Mouse (Mus musculus): ENCODE measurements at regions not wholly inside any gene's neighbourhood (a gene's known extent, or its start where the extent isn't known, plus 50 kb on each side); places are given as distances from the start of the nearest gene placed in this dataset.
"Not testable (repeated sequence)": the region's sequence is repeated elsewhere in the genome, so short reads cannot be mapped to it uniquely, and the experiment has no call there.

- 92% methylated on average over 2 of the region's 2 CpGs for WGBS
- no peak overlapping the region for H3K27ac ChIP-seq (ENCODE audit: low read depth, low read length)
- H3K9me3 ChIP-seq (ENCODE audit: control insufficient read depth, low read length) = no peaks in the 10 kb centered on the region
- no peak overlapping the region for H3K4me3 ChIP-seq (ENCODE audit: low read depth, low read length)
- no peaks in the 10 kb centered on the region for H3K4me1 ChIP-seq (ENCODE audit: control insufficient read depth, insufficient read depth, low read length)
- H3K4me2 ChIP-seq = no peak overlapping the region
- H3K9ac ChIP-seq (ENCODE audit: low read length) = no peak overlapping the region
- ATAC-seq (ENCODE audit: low FRiP score) (no peak), DNase-seq (ENCODE audit: low spot score, missing footprints) (no peak)
- no peaks in the 10 kb centered on the region for H3K27me3 ChIP-seq (ENCODE audit: control insufficient read depth, insufficient read depth, low read length)
- H3K36me3 ChIP-seq (ENCODE audit: control insufficient read depth, insufficient read depth, low read length) = no peaks in the 10 kb centered on the region
These were observed 315.1 kb downstream of the Atxn7l3b start for GRCm38 (mm10) chr10:112613751-112614150.

GRCm38 (mm10) chr10:112614226-112614625 is 314.6 kb downstream of the Atxn7l3b start:
- no peak for ATAC-seq (ENCODE audit: low FRiP score)
- H3K9me3 ChIP-seq (ENCODE audit: control insufficient read depth, low read length) = no peaks in the 10 kb centered on the region
- no peaks in the 10 kb centered on the region for H3K36me3 ChIP-seq (ENCODE audit: control insufficient read depth, insufficient read depth, low read length)
- no peak overlapping the region for H3K9ac ChIP-seq (ENCODE audit: low read length)
- 81% methylated on average over 3 of the region's 3 CpGs for WGBS
- H3K4me3 ChIP-seq (ENCODE audit: low read depth, low read length) = no peak overlapping the region
- no peak for DNase-seq (ENCODE audit: low spot score, missing footprints)
- H3K27ac ChIP-seq (ENCODE audit: low read depth, low read length) = no peak overlapping the region
- no peak overlapping the region for H3K4me2 ChIP-seq
- peaks cover under 1% of the 10 kb centered on the region for H3K4me1 ChIP-seq (ENCODE audit: control insufficient read depth, insufficient read depth, low read length)
- H3K27me3 ChIP-seq (ENCODE audit: control insufficient read depth, insufficient read depth, low read length) = no peaks in the 10 kb centered on the region

GRCm38 (mm10) chr10:112619740-112620139 is 309.1 kb downstream of the Atxn7l3b start:
- ATAC-seq (ENCODE audit: low FRiP score) = peak; percentile 75
- no peak overlapping the region for H3K27ac ChIP-seq (ENCODE audit: low read depth, low read length)
- no peak for DNase-seq (ENCODE audit: low spot score, missing footprints)
- H3K4me3 ChIP-seq (ENCODE audit: low read depth, low read length) = no peak overlapping the region
- H3K4me1 ChIP-seq (ENCODE audit: control insufficient read depth, insufficient read depth, low read length) = peaks cover 7% of the 10 kb centered on the region
- no peak overlapping the region for H3K4me2 ChIP-seq
- no peaks in the 10 kb centered on the region for H3K27me3 ChIP-seq (ENCODE audit: control insufficient read depth, insufficient read depth, low read length)
- no peaks in the 10 kb centered on the region for H3K9me3 ChIP-seq (ENCODE audit: control insufficient read depth, low read length)
- no peaks in the 10 kb centered on the region for H3K36me3 ChIP-seq (ENCODE audit: control insufficient read depth, insufficient read depth, low read length)
- WGBS = 46% methylated on average over 3 of the region's 3 CpGs
- no peak overlapping the region for H3K9ac ChIP-seq (ENCODE audit: low read length)

GRCm38 (mm10) chr10:112629752-112630151 is 299.0 kb downstream of the Atxn7l3b start:
- no peak for ATAC-seq (ENCODE audit: low FRiP score)

GRCm38 (mm10) chr10:112635199-112635598 is 293.6 kb downstream of the Atxn7l3b start:
- H3K4me2 ChIP-seq = no peak overlapping the region
- ATAC-seq (ENCODE audit: low FRiP score) = no peak
- H3K27me3 ChIP-seq (ENCODE audit: control insufficient read depth, insufficient read depth, low read length) = no peaks in the 10 kb centered on the region
- no peak overlapping the region for H3K4me3 ChIP-seq (ENCODE audit: low read depth, low read length)
- no peaks in the 10 kb centered on the region for H3K4me1 ChIP-seq (ENCODE audit: control insufficient read depth, insufficient read depth, low read length)
- no peak overlapping the region for H3K9ac ChIP-seq (ENCODE audit: low read length)
- H3K27ac ChIP-seq (ENCODE audit: low read depth, low read length) = no peak overlapping the region
- no peak for DNase-seq (ENCODE audit: low spot score, missing footprints)
- no peaks in the 10 kb centered on the region for H3K9me3 ChIP-seq (ENCODE audit: control insufficient read depth, low read length)
- WGBS = 67% methylated on average over 1 of the region's 1 CpGs
- no peaks in the 10 kb centered on the region for H3K36me3 ChIP-seq (ENCODE audit: control insufficient read depth, insufficient read depth, low read length)

More at GRCm38 (mm10) chr10:112629752-112630151, 299.0 kb downstream of the Atxn7l3b start:
- H3K9ac ChIP-seq (ENCODE audit: low read length) = no peak overlapping the region
- no peak overlapping the region for H3K4me2 ChIP-seq
- H3K27ac ChIP-seq (ENCODE audit: low read depth, low read length) = no peak overlapping the region
- no peaks in the 10 kb centered on the region for H3K36me3 ChIP-seq (ENCODE audit: control insufficient read depth, insufficient read depth, low read length)
- DNase-seq (ENCODE audit: low spot score, missing footprints) = no peak
- H3K4me3 ChIP-seq (ENCODE audit: low read depth, low read length) = no peak overlapping the region
- no peaks in the 10 kb centered on the region; the same call in 1 of the 2 replicates for H3K9me3 ChIP-seq (ENCODE audit: control insufficient read depth, low read length)
- WGBS = 85% methylated on average over 3 of the region's 3 CpGs
- H3K27me3 ChIP-seq (ENCODE audit: control insufficient read depth, insufficient read depth, low read length) = no peaks in the 10 kb centered on the region
- no peaks in the 10 kb centered on the region for H3K4me1 ChIP-seq (ENCODE audit: control insufficient read depth, insufficient read depth, low read length)

GRCm38 (mm10) chr10:112636574-112636973 is 292.2 kb downstream of the Atxn7l3b start:
- Histone ChIP-seq H3K27me3 (ENCODE audit: control insufficient read depth, insufficient read depth, low read length) (no peaks in the 10 kb centered on the region), H3K9me3 (ENCODE audit: control insufficient read depth, low read length) (no peaks in the 10 kb centered on the region), H3K4me3 (ENCODE audit: low read depth, low read length) (no peak overlapping the region), H3K27ac (ENCODE audit: low read depth, low read length) (no peak overlapping the region), H3K4me2 (no peak overlapping the region), H3K4me1 (ENCODE audit: control insufficient read depth, insufficient read depth, low read length) (no peaks in the 10 kb centered on the region), H3K36me3 (ENCODE audit: control insufficient read depth, insufficient read depth, low read length) (no peaks in the 10 kb centered on the region), H3K9ac (ENCODE audit: low read length) (no peak overlapping the region)
- ATAC-seq (ENCODE audit: low FRiP score) = no peak
- 91% methylated on average over 2 of the region's 2 CpGs for WGBS
- DNase-seq (ENCODE audit: low spot score, missing footprints) = no peak

- not testable (repeated sequence) for H3K27ac ChIP-seq (ENCODE audit: low read depth, low read length); H3K4me2 ChIP-seq; H3K36me3 ChIP-seq (ENCODE audit: control insufficient read depth, insufficient read depth, low read length); H3K9me3 ChIP-seq (ENCODE audit: control insufficient read depth, low read length); DNase-seq (ENCODE audit: low spot score, missing footprints); H3K4me3 ChIP-seq (ENCODE audit: low read depth, low read length); H3K27me3 ChIP-seq (ENCODE audit: control insufficient read depth, insufficient read depth, low read length); ATAC-seq (ENCODE audit: low FRiP score); H3K4me1 ChIP-seq (ENCODE audit: control insufficient read depth, insufficient read depth, low read length); H3K9ac ChIP-seq (ENCODE audit: low read length)
- 94% methylated on average over 1 of the region's 1 CpGs for WGBS
These were observed 288.2 kb downstream of the Atxn7l3b start for GRCm38 (mm10) chr10:112640551-112640950.

- H3K9ac ChIP-seq (ENCODE audit: low read length) = no peak overlapping the region
- no peaks in the 10 kb centered on the region for H3K9me3 ChIP-seq (ENCODE audit: control insufficient read depth, low read length)
- no peaks in the 10 kb centered on the region for H3K36me3 ChIP-seq (ENCODE audit: control insufficient read depth, insufficient read depth, low read length)
- WGBS = 92% methylated on average over 3 of the region's 3 CpGs
- H3K27ac ChIP-seq (ENCODE audit: low read depth, low read length) = no peak overlapping the region
- no peaks in the 10 kb centered on the region for H3K27me3 ChIP-seq (ENCODE audit: control insufficient read depth, insufficient read depth, low read length)
- no peak overlapping the region for H3K4me3 ChIP-seq (ENCODE audit: low read depth, low read length)
- DNase-seq (ENCODE audit: low spot score, missing footprints) = no peak
- no peaks in the 10 kb centered on the region for H3K4me1 ChIP-seq (ENCODE audit: control insufficient read depth, insufficient read depth, low read length)
- H3K4me2 ChIP-seq = no peak overlapping the region
- no peak for ATAC-seq (ENCODE audit: low FRiP score)
These were observed 279.8 kb downstream of the Atxn7l3b start for GRCm38 (mm10) chr10:112648986-112649385.

All from midbrain, embryonic 11.5 days (tissue).